Mouse (Mus musculus): Measurements from ENCODE around the gene Exosc5.

Exosc5 gene

GRCm38 (mm10) chr7:25637099-25637498, 21.9 kb upstream of the Exosc5 start:
- DNase-seq: no peak

GRCm38 (mm10) chr7:25639754-25640153, 19.2 kb upstream of the Exosc5 start:
- no peak for DNase-seq

GRCm38 (mm10) chr7:25644136-25644535, 14.8 kb upstream of the Exosc5 start:
- DNase-seq: no peak

- no peak for DNase-seq
Measured at GRCm38 (mm10) chr7:25644631-25645030, 14.3 kb upstream of the Exosc5 start.

GRCm38 (mm10) chr7:25645074-25645473, 13.9 kb upstream of the Exosc5 start:
- DNase-seq: no peak

- no peak for DNase-seq
Measured at GRCm38 (mm10) chr7:25647574-25648123, 11.3 kb upstream of the Exosc5 start.

- DNase-seq: no peak
Measured at GRCm38 (mm10) chr7:25649839-25650238, 9.1 kb upstream of the Exosc5 start.

- no peak for DNase-seq
Measured at GRCm38 (mm10) chr7:25651281-25651680, 7.7 kb upstream of the Exosc5 start.

- DNase-seq: no peak
Measured at GRCm38 (mm10) chr7:25652244-25652759, 6.7 kb upstream of the Exosc5 start.

- DNase-seq: no peak
Measured at GRCm38 (mm10) chr7:25655601-25656428, 3.1 kb upstream of the Exosc5 start.

GRCm38 (mm10) chr7:25657785-25658184, 1.2 kb upstream of the Exosc5 start:
- no peak for DNase-seq

GRCm38 (mm10) chr7:25666381-25666780, 7.4 kb downstream of the Exosc5 start:
- DNase-seq: no peak

GRCm38 (mm10) chr7:25669158-25669557, 10.2 kb downstream of the Exosc5 start:
- DNase-seq: no peak

GRCm38 (mm10) chr7:25669631-25670030, 10.7 kb downstream of the Exosc5 start:
- DNase-seq: no peak

- DNase-seq: no peak
Measured at GRCm38 (mm10) chr7:25670096-25670495, 11.1 kb downstream of the Exosc5 start.

- DNase-seq: no peak
Measured at GRCm38 (mm10) chr7:25671686-25672085, 12.7 kb downstream of the Exosc5 start.

GRCm38 (mm10) chr7:25672442-25672841, 13.5 kb downstream of the Exosc5 start:
- DNase-seq: no peak

GRCm38 (mm10) chr7:25674297-25674696, 15.3 kb downstream of the Exosc5 start:
- no peak for DNase-seq

- DNase-seq: no peak
Measured at GRCm38 (mm10) chr7:25674719-25675300, 15.8 kb downstream of the Exosc5 start, which contains the start of gene Tmem91. Tmem91 (minus strand) TSS chr7:25675166.

GRCm38 (mm10) chr7:25675405-25675804, 16.4 kb downstream of the Exosc5 start:
- DNase-seq: no peak

GRCm38 (mm10) chr7:25676085-25676781, 17.3 kb downstream of the Exosc5 start:
- DNase-seq: peak; percentile 93

GRCm38 (mm10) chr7:25677013-25677412, 18.0 kb downstream of the Exosc5 start:
- DNase-seq: no peak

GRCm38 (mm10) chr7:25679971-25680370, 21.0 kb downstream of the Exosc5 start:
- no peak for DNase-seq

Measured in lung, postnatal 14 days (tissue).